Mouse (Mus musculus) retina, postnatal 1 day (tissue): Measurements from ENCODE around the gene Rbks.

Experiments
- DNase-seq: peaks from one replicate; pipeline ENCODE4 v3.0.0-alpha.2; 2012

Rbks gene

GRCm38 (mm10) chr5:31576539-31576975 lies 120.9 kb downstream of the Rbks start:
- DNase-seq = no peak
